Mouse (Mus musculus) heart, postnatal 36 days (tissue): ENCODE results near the gene Rad23a. TPM values are rescaled to one million over a fixed set of nuclear protein-coding genes. Genes with fewer than 3 reads are reported as not detected.
"Not testable (repeated sequence)": the region's sequence is repeated elsewhere in the genome, so short reads cannot be mapped to it uniquely, and the experiment has no call there.

Experiments used
- DNase-seq, 2 experiments: peaks; one replicate each; pipeline ENCODE4 v3.0.0; 2021 to 2022
- intact Hi-C: fragments of 180-260 bp; cut with DNase I; formaldehyde crosslinking; loops from one replicate; pipeline ENCODE4 v1.15.1; 2025
- total RNA-seq, 2 experiments: library from RNA; stranded (reverse); gene quantifications; 2 replicates each; pipeline ENCODE4 v1.2.3; 2021

The Rad23a gene
- total RNA-seq, 2 experiments from 2014 or later, result 84.0 to 87.4 TPM

DNA sequence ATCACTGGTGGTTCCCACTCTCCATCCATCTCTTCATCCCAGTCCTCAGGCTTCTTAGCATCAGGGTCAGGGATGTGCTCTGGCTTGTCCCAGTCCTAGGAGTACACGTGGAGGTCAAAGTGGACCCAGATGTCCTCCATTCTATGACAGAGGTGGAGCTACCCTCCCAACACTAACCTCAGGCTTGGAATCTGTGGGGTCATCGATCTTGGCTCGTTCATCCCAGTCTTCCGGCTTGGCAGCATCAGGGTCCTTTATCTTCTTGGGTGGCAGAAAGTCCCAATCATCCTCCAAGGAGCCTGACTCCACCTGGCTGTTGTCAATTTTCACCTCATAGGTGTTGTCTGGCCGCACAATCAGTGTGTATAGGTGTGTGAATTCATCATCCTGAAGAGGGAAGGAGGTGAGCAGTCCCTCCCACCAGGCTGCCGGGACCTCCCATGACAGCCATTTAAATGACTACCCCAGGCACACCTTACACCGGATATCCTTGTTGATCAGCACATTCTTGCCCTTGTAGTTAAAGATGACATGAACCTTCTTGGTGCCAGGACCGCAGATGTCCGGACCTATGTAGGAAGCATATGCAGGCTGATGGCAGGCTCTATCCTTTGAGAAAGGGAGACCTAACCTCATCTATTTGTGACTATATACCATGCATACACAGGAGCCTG lies 4.1 kb upstream of the Rad23a start:
- intact Hi-C loops, result loop anchor here (5.0 kb wide), 1 partner anchor 58 kb away; the partner anchor contains the start of gene Klf1
- no peak for DNase-seq

DNA sequence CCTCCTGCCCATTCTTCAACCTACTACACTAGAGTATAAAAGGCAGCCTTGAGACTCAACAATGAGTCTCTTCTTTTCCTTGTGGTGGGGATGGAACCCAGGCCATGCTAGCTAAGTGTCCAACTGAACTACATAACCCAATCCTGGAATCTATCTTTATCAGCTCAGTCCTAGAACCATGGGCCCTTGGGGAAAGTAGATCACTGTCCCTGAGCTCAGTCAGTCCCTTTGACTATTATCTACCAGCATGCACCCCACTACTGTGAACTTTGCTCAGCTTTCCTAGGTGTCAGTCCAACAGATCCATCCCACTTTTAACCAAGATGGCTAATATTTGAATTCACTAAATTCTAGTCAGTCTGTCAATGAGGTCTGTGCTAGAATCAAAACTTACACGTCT lies 1.0 kb upstream of the Rad23a start:
- no peak for DNase-seq
- intact Hi-C loops, result no loop called here

DNA sequence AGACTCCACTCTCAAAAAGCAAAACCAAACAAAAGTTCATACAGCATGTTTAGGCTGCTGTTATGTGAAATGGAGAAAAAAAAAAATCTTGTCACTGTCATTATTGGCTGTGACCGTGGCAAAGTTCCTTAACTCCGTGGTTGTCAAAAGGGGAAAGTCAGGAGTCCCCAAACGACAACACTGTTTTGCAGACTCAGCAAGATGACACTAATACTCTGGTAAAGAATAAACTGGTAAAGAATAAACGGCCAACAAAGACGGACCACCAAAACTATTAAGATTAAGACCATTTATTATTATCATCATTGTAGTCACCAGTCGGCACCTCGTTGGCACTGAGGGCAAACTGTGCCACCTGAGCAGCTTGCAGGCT lies 604 bp downstream of the Rad23a start:
- no peak for DNase-seq
- intact Hi-C loops, result no loop called here

DNA sequence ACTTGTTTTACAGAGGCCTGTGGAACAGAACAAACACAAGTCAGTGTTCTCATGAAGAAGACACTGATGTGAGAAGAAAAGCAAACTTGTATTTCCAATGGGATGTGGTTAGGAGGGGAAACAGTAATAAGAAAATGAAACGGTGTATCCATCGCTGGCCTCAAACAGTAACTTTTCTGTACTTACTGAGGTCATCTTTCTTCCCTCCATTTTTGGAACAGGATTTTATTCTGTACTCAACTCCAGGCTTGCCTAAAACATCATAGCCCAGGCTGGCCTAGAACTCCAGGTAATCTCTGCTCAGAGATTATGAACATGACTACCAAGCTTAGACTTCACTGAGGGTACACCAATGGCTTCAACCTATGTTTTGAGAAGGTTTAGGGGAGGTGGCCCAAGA lies 1.1 kb downstream of the Rad23a start:
- intact Hi-C loops, result no loop called here
- DNase-seq, result no peak

DNA sequence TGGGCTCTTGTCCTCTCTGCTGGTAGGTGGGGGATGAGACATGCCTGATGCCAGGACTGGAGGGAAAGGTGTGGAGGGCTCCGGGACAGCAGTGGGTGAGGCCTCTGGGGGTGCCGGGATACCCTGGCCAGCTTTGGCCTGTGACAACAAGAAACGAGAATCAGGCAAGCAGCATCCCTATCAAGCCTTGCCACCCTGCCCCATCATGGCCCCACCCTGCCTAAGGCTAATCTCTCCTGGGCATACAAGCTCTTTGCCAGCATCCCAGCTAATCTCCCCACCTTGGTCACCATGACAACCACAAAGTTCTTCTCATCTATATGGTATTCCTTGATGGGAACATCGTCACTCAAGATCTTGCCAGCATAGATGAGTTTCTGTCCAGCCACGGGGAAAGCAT lies 2.0 kb downstream of the Rad23a start:
- DNase-seq, result no peak
- intact Hi-C loops, result no loop called here

DNA sequence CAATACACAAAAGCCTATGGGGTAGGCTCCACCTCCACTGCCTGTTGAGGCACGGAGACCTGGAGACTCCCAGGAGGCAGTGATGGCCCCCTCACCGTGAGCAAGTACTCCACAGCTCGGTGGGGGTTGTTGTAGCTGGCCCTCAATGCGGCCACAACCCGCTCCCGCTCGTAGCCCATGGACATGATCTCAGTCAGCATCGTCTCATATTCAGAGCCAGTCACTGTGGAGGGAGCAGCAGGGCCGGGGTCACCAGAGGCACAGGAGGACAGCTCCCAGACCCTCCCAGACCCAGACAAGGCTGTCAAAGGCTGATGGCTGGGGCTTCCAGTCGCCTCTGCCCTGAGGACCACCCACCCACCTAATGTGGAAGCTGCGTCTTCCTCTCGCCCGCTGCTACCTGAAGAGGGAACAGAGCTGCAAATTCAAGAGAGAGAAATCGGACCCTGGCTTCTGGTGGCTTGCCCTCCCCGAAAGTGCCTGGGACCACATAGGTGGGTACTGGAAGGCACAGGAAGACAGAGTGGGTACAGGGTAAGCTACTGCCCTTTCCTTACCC lies 2.5 kb downstream of the Rad23a start:
- intact Hi-C loops, result no loop called here

DNA sequence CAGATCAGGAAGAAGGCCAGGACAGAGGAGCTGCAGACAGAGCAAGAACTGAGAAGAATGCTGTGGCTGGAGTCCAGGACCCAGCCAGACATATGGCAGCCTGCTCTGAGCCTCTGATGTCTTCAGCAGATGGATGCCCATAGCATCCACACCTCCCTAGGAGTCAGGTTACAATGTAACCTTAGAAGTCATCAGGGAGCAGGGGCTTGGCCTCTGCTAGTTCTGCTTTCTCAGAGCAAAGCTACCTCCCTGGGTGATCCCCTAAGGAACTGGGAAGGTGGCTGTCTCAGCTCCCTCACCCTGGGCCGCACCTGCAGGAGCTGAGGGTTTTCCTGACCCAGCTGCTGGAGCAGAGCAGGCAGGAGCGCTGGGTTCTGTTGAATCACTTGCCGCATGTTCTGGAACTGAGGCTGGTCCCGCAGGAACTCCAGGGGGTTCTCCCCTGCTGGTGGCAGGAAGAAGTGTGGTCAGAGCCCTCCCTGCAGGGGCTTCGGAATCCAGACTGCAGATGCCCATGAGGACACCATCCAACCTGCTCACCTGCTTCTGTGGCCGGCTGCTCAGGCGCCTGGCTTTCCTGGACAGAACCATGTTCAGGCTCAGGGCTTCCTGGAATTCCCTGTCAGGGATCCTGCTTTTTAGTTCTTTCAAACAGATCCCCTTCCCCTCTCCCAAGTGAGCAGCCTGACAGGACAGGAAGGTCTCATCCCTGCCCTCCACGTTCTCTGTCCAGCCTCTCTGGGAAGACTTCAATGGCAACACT lies 3.1 kb downstream of the Rad23a start:
- DNase-seq, result no peak
- intact Hi-C loops, result no loop called here

More for the DNA sequence above, 2.5 kb downstream of the Rad23a start:
- no peak for DNase-seq

DNA sequence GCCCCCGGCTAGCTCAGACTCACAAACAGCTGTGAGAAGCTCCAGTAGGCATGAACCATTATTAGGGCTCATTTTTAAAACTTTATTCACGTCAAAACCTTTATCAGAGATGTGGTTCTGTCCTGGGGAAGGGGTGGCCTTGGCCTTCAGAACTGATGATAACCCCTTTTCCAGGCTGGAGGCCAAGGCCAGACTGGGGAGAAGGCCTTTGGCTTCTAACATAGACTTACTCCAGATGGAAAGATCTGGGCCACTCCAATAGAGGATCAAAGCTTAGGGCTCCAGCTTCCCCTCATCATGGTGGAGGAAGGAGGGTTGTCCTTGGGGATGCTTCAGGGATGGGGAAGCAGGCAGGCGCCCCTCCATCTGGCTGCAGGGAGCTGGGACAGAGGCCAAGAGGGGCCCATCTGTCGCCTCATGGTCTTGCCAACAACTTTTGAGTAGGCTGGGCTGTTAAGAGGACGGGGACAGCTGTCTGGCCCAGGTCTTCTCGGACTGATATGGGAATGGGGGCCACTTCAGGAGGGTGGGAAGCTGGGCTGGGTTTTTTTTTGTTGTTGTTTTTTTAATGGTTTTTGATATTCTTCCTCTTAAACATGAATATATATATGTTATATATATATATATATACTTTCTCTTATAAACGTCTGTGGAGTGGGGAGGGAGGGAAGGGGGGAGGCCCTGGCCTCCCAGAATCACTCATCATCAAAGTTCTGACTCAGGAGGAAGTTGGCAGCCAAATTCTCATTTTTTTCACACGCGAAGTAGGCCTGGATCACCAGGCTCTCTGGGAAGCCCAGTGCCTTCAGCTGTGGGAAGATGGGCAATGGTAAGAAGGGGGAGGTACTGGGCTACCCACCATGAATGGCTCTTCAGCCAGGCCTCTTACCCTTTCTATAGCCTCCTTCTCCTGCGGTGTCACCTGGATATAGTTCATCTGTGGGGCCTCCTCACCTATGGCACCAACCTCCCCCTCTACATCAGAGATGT lies 5.3 kb downstream of the Rad23a start:
- no peak for DNase-seq
- intact Hi-C loops, result no loop called here

DNA sequence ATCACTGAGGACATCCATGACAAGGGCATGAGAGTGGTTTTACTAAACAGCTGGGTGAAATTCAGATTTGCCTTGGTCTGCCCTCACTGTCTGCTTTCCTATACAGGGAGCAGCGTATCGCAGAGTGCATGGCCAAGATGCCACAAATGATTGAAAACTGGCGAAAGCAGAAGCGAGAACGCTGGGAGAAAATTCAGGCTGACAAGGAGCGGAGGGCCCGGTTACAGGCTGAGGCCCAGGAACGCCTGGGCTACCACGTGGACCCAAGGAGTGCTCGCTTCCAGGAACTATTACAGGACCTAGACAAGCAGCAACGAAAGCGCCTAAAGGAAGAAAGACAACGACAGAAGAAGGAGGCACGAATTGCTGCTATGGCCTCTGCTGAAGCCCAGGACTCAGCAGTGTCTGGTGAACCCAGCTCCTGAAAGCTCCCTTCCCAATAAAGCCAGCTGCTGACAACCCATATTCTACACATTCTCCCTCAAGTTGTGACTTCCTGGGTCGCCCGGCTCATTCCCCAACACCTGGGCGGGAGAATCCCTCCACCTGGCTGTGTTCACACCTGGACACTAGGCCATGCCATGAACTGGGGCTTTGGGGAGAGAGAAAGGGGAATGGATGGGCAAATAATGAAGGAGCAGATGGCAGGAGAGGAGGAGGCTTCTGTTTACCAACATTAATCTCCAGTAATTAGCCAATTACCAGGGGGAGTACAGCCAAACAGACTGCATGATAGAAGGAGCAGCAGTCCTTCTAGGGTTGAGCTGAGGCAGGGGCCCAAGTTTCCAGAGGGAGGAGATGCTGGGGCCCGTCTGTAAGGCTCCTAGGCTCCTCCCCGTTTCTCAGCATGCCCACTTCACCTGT lies 6.2 kb downstream of the Rad23a start:
- intact Hi-C loops, result no loop called here
- no peak for DNase-seq

DNA sequence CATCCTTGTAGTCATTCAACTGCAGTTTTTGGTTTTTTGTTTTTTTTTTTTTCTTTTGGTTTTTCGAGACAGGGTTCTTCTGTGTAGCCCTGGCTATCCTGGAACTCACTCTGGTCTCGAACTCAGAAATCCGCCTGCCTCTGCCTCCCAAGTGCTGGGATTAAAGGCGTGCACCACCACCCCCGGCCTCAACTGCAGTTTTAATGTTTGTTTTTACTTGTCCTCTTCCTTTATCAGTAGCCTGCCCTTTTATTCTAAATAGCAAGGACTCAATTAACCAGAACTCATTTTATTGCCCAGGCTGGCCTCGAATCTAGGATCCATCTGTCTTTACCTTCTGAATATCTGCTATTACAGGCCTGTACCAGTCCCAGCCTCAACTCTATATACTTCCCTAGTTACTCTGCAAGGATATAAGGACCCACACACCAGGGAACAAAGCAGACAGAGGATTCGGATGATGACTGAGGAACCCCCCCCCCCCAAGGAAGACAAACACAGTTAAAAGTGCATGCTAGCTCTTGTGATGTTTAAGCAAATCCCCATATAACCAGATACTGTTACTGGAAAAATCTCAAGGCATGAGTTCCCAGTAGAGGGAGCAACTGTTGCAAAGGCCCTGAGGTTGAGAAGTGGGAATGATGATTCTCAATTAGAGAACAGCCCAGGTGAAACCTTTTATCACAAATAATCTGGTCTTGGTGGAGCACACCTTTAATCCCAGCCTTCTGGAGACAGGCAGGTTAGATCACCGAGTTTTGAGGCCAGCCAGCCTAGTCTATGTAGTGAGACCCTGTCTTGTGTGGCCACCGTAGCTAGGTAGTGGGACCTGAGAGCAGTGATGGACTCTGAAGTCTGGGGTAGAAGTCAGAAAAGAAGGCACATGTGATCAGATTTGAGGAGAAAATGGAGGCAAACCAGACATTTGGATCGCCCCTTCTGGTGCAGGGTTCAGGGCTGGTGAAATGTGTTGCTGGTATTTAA lies 7.4 kb downstream of the Rad23a start:
- no peak for DNase-seq
- intact Hi-C loops, result no loop called here

DNA sequence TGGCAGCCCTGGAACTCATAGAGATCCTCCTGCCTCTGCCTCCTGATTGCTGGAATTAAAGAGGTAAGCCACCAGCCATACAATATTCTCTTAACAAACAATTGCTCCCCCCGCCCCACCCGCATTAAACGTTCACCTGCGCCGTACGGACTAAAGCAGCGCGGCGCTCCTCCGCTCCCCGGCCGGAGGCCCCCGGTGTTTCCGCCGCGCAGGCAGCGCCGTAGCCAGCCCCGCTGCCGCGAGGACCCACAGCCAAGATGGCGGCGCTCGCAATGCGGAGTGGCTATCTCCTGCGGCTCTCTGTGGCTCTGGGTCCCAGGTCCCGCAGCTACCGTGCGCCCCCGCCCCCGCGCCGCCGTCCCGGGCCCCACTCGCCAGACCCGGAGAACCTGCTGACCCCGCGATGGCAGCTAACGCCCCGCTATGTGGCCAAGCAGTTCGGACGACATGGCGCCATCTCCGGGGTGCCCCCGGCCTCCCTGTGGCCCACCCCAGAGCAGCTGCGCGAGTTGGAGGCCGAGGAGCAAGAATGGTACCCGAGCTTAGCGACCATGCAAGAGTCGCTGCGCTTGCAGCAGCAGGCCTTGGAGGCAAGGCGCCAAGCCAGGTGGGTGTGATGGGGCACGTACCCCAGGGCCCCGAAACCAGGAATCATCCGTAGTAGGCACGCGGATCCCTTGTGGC lies 8.3 kb downstream of the Rad23a start:
- intact Hi-C loops, result no loop called here
- DNase-seq, result peak; percentile 83 to 88

DNA sequence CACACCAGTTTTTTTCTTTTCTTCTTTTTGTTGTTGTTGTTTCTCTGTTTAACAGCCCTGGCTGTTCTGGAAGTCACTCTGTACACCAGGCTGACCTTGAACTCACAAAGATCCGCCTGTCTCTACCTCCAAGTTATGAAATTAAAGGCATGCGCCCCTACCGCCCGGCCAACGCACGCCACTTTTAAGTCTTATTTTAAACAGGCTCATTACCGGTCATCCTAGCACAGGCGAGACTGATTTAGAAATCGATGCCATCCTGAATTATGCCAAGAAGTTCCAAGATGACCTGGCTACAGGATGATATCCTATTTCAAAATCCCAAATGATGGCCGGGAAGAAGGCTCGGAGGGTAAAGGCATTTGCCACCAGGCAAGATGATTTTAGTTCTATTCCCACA lies 9.0 kb downstream of the Rad23a start, which contains the start of gene Gadd45gip1:
Gene Gadd45gip1 (plus strand): TSS at position 33 of the 400 bp plus-strand sequence.
- intact Hi-C loops, result no loop called here
- peak; percentile 28 to 43 for DNase-seq

DNA sequence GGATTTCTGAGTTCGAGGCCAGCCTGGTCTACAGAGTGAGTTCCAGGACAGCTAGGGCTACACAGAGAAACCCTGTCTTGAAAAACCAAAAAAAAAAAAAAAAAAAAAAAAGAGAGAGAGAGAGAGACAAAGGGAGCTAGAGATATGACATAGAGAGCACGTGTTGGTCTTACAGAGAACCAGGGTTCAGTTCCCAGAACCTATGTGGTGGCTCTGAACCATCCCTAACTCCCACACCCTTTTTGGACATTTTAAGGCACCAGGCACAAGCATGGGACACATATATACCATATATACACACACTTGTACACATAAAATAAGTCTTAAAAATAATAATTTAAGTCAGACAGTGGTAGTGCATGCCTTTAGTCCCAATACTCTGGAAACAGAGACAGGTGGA lies 13.9 kb downstream of the Rad23a start:
- DNase-seq, intact Hi-C loops: not testable (repeated sequence)

DNA sequence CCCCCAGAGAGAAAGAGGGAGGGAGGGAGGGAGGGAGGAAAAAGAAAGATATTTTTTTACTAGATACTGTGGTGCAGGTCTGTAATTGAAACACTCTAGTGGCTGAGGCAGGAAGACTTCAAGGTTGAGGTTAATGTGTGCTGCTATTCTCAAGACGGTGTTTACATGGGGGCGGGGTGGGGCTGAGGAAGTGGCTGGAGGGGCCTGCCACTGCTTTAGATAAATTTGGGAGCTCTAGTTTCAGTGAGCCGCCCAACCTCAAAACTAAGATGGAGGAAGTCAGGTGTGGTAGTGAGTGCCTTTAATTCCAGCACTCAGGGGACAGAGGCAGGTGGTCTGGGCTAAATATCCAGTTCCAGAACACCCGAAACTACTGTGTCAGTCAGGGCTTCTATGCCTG lies 14.8 kb downstream of the Rad23a start:
- intact Hi-C loops, result no loop called here
- DNase-seq, result no peak

DNA sequence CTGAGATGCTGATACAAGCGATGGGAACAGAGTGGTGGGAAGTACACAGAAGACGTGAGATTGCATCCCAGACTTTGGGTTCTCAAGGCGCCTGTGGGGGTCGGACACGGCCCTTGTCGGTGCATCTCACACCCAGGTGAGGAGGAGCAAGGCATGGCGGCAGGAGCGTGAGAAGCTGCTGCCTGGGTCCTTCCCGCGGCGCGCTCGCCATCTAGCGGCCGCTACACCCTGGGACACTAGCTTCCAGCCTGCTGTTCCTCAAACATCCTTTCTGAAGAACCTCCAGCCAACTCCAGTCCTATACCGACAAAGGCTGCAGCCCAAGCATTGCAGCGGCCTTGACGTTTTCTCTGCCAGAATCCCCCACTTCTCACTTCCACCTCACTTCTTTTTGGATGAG lies 16.8 kb downstream of the Rad23a start:
- DNase-seq, result peak; percentile 46 to 63
- intact Hi-C loops, result no loop called here

DNA sequence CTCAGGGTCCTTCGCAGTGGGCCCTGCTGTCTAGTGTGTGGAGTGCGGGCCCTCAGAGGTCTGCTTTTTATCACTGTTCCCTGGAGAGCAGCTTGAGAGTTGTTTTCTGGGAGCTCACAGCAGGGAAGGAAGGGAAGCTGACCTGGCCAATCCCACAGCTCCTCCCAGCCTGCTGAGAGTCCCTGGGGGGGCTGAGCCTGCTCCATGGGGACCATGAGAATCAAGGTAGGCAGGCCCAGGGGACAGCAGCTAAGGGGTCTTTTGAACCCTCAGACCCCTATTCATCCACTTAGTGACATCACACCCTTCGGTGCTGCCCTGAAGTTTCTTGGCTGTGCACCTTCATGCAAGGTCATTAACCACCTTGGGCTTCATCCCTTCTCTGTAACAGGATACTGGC lies 17.7 kb downstream of the Rad23a start, which contains the start of gene Dand5:
Gene Dand5 (minus strand): TSS at position 101 of the 400 bp plus-strand sequence.
- intact Hi-C loops, result no loop called here
- DNase-seq, result no peak

DNA sequence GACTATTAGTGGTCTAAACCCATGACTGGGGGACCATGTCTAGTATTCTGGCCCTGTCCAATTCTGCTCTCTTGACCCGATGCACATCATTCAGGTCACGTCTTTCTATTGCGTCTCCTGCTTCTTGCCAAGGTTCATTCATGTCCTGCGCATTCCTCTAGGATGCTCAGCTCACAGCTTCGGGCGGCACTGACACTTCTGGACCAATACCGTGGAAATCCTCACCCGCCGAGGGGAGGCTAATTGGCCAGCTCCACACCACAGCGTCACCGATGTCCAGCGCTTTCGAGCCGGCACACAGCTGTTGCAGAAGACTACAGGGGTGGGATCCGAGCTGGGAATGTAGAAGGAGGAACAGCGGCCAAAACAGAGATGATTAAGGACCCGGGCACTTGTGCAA lies 24.3 kb downstream of the Rad23a start:
- intact Hi-C loops, result no loop called here

DNA sequence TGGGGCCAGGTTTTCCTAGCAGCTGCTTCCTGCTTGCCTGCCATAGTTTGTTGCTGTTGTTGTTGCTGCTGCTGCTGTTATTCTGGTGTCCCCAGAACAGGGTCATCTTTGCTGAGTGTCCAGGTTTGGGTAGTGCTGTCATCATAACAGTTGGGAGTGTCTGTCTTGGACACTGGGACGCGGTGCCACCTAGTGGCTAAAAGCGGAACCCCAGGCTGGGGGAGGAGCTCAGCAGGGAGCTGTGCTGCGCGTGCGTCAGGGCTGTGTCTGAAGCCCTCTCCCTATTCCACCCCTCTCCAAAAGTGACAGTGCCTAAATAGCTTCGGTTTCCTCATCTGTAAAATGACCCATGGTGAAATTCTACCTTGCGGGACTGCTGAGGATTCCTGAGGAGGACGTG lies 24.9 kb downstream of the Rad23a start:
- intact Hi-C loops, result no loop called here
- DNase-seq, result peak; percentile 99 to 100

More for the DNA sequence above, 24.3 kb downstream of the Rad23a start:
- no peak for DNase-seq
